18 mouse cellular contexts compared by ENCODE assay signal in genomic region chr11:83294133-83294532, GRCm38 (mm10). TPM values are rescaled to one million over a fixed set of nuclear protein-coding genes. Genes with fewer than 3 reads are reported as not detected.
DNase-seq lines count a peak whose midpoint lies in the region; ATAC-seq and TF ChIP-seq lines count a peak whose summit lies in the region.
"Had no signal": no experiment of that assay in that cellular context is flagged by ENCODE, and none has a peak within 500 bp of the region (broad histone marks: within the 10 kb centered on the region; RNA-seq: fewer than 3 reads in every experiment).

No protein-coding gene starts in this region.

- no peaks in the 10 kb centered on the region for H3K27me3 ChIP-seq in forebrain, embryonic 13.5 days
- no peaks in the 10 kb centered on the region for H3K27me3 ChIP-seq in forebrain, embryonic 12.5 days
- H3K27me3 ChIP-seq in hindbrain, embryonic 15.5 days: no peaks in the 10 kb centered on the region
- H3K27me3 ChIP-seq in hindbrain, embryonic 12.5 days: no peaks in the 10 kb centered on the region
- no peaks in the 10 kb centered on the region for H3K27me3 ChIP-seq in midbrain, embryonic 15.5 days (replicated peaks)
- no peaks in the 10 kb centered on the region for H3K27me3 ChIP-seq in midbrain, embryonic 16.5 days (ENCODE audit: control insufficient read depth, insufficient read depth, low read depth, low read length)
- H3K27me3 ChIP-seq in cerebellum, adult 2 months (ENCODE audit: control insufficient read depth, insufficient read depth, low read length): no peaks in the 10 kb centered on the region

- no peaks in the 10 kb centered on the region for H3K9me3 ChIP-seq in forebrain, embryonic 13.5 days (replicated peaks)
- no peaks in the 10 kb centered on the region for H3K9me3 ChIP-seq in forebrain, embryonic 12.5 days
- H3K9me3 ChIP-seq in hindbrain, embryonic 15.5 days: no peaks in the 10 kb centered on the region
- no peaks in the 10 kb centered on the region for H3K9me3 ChIP-seq in hindbrain, embryonic 12.5 days (replicated peaks)
- no peaks in the 10 kb centered on the region for H3K9me3 ChIP-seq in midbrain, embryonic 15.5 days
- no peaks in the 10 kb centered on the region for H3K9me3 ChIP-seq in midbrain, embryonic 16.5 days (replicated peaks; ENCODE audit: control insufficient read depth, low read length, poor library complexity, severe bottlenecking)
- H3K9me3 ChIP-seq: heart, embryonic 10.5 days had no signal

- peaks cover 45% of the 10 kb centered on the region for H3K4me1 ChIP-seq in forebrain, embryonic 13.5 days
- H3K4me1 ChIP-seq in forebrain, embryonic 12.5 days: peaks cover 37% of the 10 kb centered on the region
- peaks cover 58% of the 10 kb centered on the region for H3K4me1 ChIP-seq in hindbrain, embryonic 15.5 days (replicated peaks)
- peaks cover 33% of the 10 kb centered on the region for H3K4me1 ChIP-seq in hindbrain, embryonic 12.5 days
- peaks cover 52% of the 10 kb centered on the region for H3K4me1 ChIP-seq in midbrain, embryonic 15.5 days
- peaks cover 44% of the 10 kb centered on the region for H3K4me1 ChIP-seq in midbrain, embryonic 16.5 days (ENCODE audit: control insufficient read depth, insufficient read depth, low read length)
- H3K4me1 ChIP-seq in cerebellum, adult 2 months (ENCODE audit: control insufficient read depth, insufficient read depth, low read length): no peaks in the 10 kb centered on the region; the same call in 1 of the 2 replicates

- TF ChIP-seq POLR2A in cerebellum, adult 2 months (IDR thresholded peaks at IDR 0.05; ENCODE audit: borderline replicate concordance, insufficient read depth, low read length): no peak

- H3K36me3 ChIP-seq in forebrain, embryonic 13.5 days (ENCODE audit: poor library complexity, severe bottlenecking): peaks cover 18% of the 10 kb centered on the region
- peaks cover 26% of the 10 kb centered on the region for H3K36me3 ChIP-seq in forebrain, embryonic 12.5 days (replicated peaks)
- peaks cover 15% of the 10 kb centered on the region for H3K36me3 ChIP-seq in hindbrain, embryonic 15.5 days
- H3K36me3 ChIP-seq in hindbrain, embryonic 12.5 days: peaks cover 20% of the 10 kb centered on the region
- 0 out of 2 replicates have a peak, but pooled peaks cover 8% of the 10 kb centered on the region for H3K36me3 ChIP-seq in midbrain, embryonic 15.5 days (replicated peaks)
- no peaks in the 10 kb centered on the region; the same call in 1 of the 2 replicates for H3K36me3 ChIP-seq in midbrain, embryonic 16.5 days (ENCODE audit: control insufficient read depth, insufficient read depth, low read length)

- ATAC-seq in forebrain, embryonic 13.5 days: no peak
- no peak for ATAC-seq in forebrain, embryonic 12.5 days (ENCODE audit: low FRiP score)
- no peak for ATAC-seq in hindbrain, embryonic 15.5 days (ENCODE audit: low FRiP score, low read depth)
- no peak for ATAC-seq in hindbrain, embryonic 12.5 days (ENCODE audit: low FRiP score)
- ATAC-seq in midbrain, embryonic 15.5 days (replicated peaks): no peak
- no peak for ATAC-seq in midbrain, embryonic 16.5 days

- H3K4me3 ChIP-seq in forebrain, embryonic 13.5 days: 0 out of 2 replicates have a peak overlapping the region, but pooled peaks have one; percentile 15
- no peak overlapping the region for H3K4me3 ChIP-seq in forebrain, embryonic 12.5 days (replicated peaks)
- H3K4me3 ChIP-seq in hindbrain, embryonic 15.5 days: no peak overlapping the region
- no peak overlapping the region for H3K4me3 ChIP-seq in hindbrain, embryonic 12.5 days
- H3K4me3 ChIP-seq in midbrain, embryonic 15.5 days: no peak overlapping the region
- no peak overlapping the region for H3K4me3 ChIP-seq in midbrain, embryonic 16.5 days (ENCODE audit: low read depth, low read length)
- no peak overlapping the region for H3K4me3 ChIP-seq in cerebellum, adult 2 months (replicated peaks; ENCODE audit: insufficient read depth, low read depth, low read length)

- no peak overlapping the region for H3K27ac ChIP-seq in forebrain, embryonic 13.5 days
- no peak overlapping the region for H3K27ac ChIP-seq in forebrain, embryonic 12.5 days
- no peak overlapping the region for H3K27ac ChIP-seq in hindbrain, embryonic 15.5 days (replicated peaks)
- H3K27ac ChIP-seq in hindbrain, embryonic 12.5 days: no peak overlapping the region
- H3K27ac ChIP-seq in midbrain, embryonic 15.5 days: no peak overlapping the region
- no peak overlapping the region for H3K27ac ChIP-seq in midbrain, embryonic 16.5 days (ENCODE audit: low read length)
- H3K27ac ChIP-seq in cerebellum, adult 2 months (ENCODE audit: insufficient read depth, low read length): no peak overlapping the region
- H3K27ac ChIP-seq: heart, embryonic 10.5 days; stomach, postnatal 0 days had no signal

- no peak for DNase-seq in cerebellum, adult 2 months
- DNase-seq in ovary, postnatal 10 days (ENCODE audit: low spot score): no peak
- DNase-seq: cerebellum, adult 9-11 months; kidney, adult 9 months; kidney, postnatal 36 days; lung, adult 18-20 months; lung, postnatal 36 days; right cerebral cortex, postnatal 4 days had no signal

- H3K9ac ChIP-seq in forebrain, embryonic 13.5 days: no peak overlapping the region
- H3K9ac ChIP-seq in forebrain, embryonic 12.5 days: no peak overlapping the region
- no peak overlapping the region for H3K9ac ChIP-seq in hindbrain, embryonic 15.5 days
- no peak overlapping the region for H3K9ac ChIP-seq in hindbrain, embryonic 12.5 days
- no peak overlapping the region for H3K9ac ChIP-seq in midbrain, embryonic 15.5 days
- no peak overlapping the region for H3K9ac ChIP-seq in midbrain, embryonic 16.5 days (ENCODE audit: low read depth, low read length)

- 81% methylated on average over 2 of the region's 2 CpGs for WGBS in forebrain, embryonic 13.5 days
- WGBS in forebrain, embryonic 12.5 days: 85% methylated on average over 2 of the region's 2 CpGs
- 94% methylated on average over 2 of the region's 2 CpGs for WGBS in hindbrain, embryonic 15.5 days
- 84% methylated on average over 2 of the region's 2 CpGs for WGBS in hindbrain, embryonic 12.5 days
- WGBS in midbrain, embryonic 15.5 days: 92% methylated on average over 2 of the region's 2 CpGs
- 82% methylated on average over 2 of the region's 2 CpGs for WGBS in midbrain, embryonic 16.5 days
- WGBS in cerebellum, adult 2 months: 91% methylated on average over 2 of the region's 2 CpGs

- H3K4me2 ChIP-seq in forebrain, embryonic 13.5 days: peak overlapping the region; percentile 91
- no peak overlapping the region for H3K4me2 ChIP-seq in forebrain, embryonic 12.5 days
- H3K4me2 ChIP-seq in hindbrain, embryonic 15.5 days: peak overlapping the region; percentile 68; the same call in 1 of the 2 replicates
- H3K4me2 ChIP-seq in hindbrain, embryonic 12.5 days (replicated peaks): no peak overlapping the region
- H3K4me2 ChIP-seq in midbrain, embryonic 15.5 days: 0 out of 2 replicates have a peak overlapping the region, but pooled peaks have one; percentile 80
- H3K4me2 ChIP-seq in midbrain, embryonic 16.5 days (ENCODE audit: low read length): no peak overlapping the region

- no peak for TF ChIP-seq CTCF in cerebellum, adult 2 months (IDR thresholded peaks at IDR 0.05; ENCODE audit: borderline replicate concordance, insufficient read depth, low read depth, low read length)

RNA-seq across cellular contexts. Expression of gene Ap2b1, which starts 4.7 kb away (rescaled TPM):
- polyA plus RNA-seq in forebrain, embryonic 13.5 days (2015; fragmentation: Nextera tagmentation; extraction: Ambion mirVana): 82.2 and 85.4 TPM in 2 replicates
- polyA plus RNA-seq in forebrain, embryonic 12.5 days (2016; fragmentation: Nextera tagmentation; extraction: Ambion mirVana): 95.7 and 110 TPM in 2 replicates
- polyA plus RNA-seq in hindbrain, embryonic 15.5 days (2015; fragmentation: Nextera tagmentation; extraction: Ambion mirVana): 111 and 117 TPM in 2 replicates
- 113 and 128 TPM in 2 replicates for polyA plus RNA-seq in hindbrain, embryonic 12.5 days (2016; fragmentation: Nextera tagmentation; extraction: Ambion mirVana)
- 118 and 127 TPM in 2 replicates for polyA plus RNA-seq in midbrain, embryonic 15.5 days (2015; fragmentation: Nextera tagmentation; extraction: Ambion mirVana)
- 135 and 137 TPM in 2 replicates for polyA plus RNA-seq in midbrain, embryonic 16.5 days (2015; fragmentation: Nextera tagmentation; extraction: Ambion mirVana)
- 116 and 117 TPM in 2 replicates for polyA plus RNA-seq in cerebellum, adult 2 months (2012; rRNA removed)

RNA-seq across cellular contexts. Expression of gene Slfn14, which starts 7.6 kb away (rescaled TPM):
- 0.04 and 0.14 TPM in 2 replicates for polyA plus RNA-seq in forebrain, embryonic 13.5 days (2015; fragmentation: Nextera tagmentation; extraction: Ambion mirVana)
- polyA plus RNA-seq in forebrain, embryonic 12.5 days (2016; fragmentation: Nextera tagmentation; extraction: Ambion mirVana): 0.73 and 0.84 TPM in 2 replicates
- 0.07 and 0.09 TPM in 2 replicates for polyA plus RNA-seq in hindbrain, embryonic 15.5 days (2015; fragmentation: Nextera tagmentation; extraction: Ambion mirVana)
- 0.87 and 1.1 TPM in 2 replicates for polyA plus RNA-seq in hindbrain, embryonic 12.5 days (2016; fragmentation: Nextera tagmentation; extraction: Ambion mirVana)
- polyA plus RNA-seq in midbrain, embryonic 15.5 days (2015; fragmentation: Nextera tagmentation; extraction: Ambion mirVana): 0.08 TPM in 1 of 2 replicates, not detected in the other
- polyA plus RNA-seq in midbrain, embryonic 16.5 days (2015; fragmentation: Nextera tagmentation; extraction: Ambion mirVana): not detected in 2 replicates
- 0.03 TPM in 1 of 2 replicates, not detected in the other for polyA plus RNA-seq in cerebellum, adult 2 months (2012; rRNA removed)
- polyA plus RNA-seq: thymus, postnatal 0 days; urinary bladder, adult 2 months had no signal

RNA-seq across cellular contexts. Expression of gene Pex12, which starts 8.3 kb away (rescaled TPM):
- 17.7 and 18.2 TPM in 2 replicates for polyA plus RNA-seq in forebrain, embryonic 13.5 days (2015; fragmentation: Nextera tagmentation; extraction: Ambion mirVana)
- 15.4 and 18.5 TPM in 2 replicates for polyA plus RNA-seq in forebrain, embryonic 12.5 days (2016; fragmentation: Nextera tagmentation; extraction: Ambion mirVana)
- 15.6 and 15.9 TPM in 2 replicates for polyA plus RNA-seq in hindbrain, embryonic 15.5 days (2015; fragmentation: Nextera tagmentation; extraction: Ambion mirVana)
- 16.4 and 19.8 TPM in 2 replicates for polyA plus RNA-seq in hindbrain, embryonic 12.5 days (2016; fragmentation: Nextera tagmentation; extraction: Ambion mirVana)
- polyA plus RNA-seq in midbrain, embryonic 15.5 days (2015; fragmentation: Nextera tagmentation; extraction: Ambion mirVana): 18.4 and 18.6 TPM in 2 replicates
- 16.1 and 16.2 TPM in 2 replicates for polyA plus RNA-seq in midbrain, embryonic 16.5 days (2015; fragmentation: Nextera tagmentation; extraction: Ambion mirVana)
- polyA plus RNA-seq in cerebellum, adult 2 months (2012; rRNA removed): 8.6 and 9.8 TPM in 2 replicates

Comparison
In these comparisons a context has a peak if more than half of its experiments do, and no peak if none do; other contexts are left out.
1. H3K4me2 ChIP-seq: peak in forebrain, embryonic 13.5 days (single experiment), hindbrain, embryonic 15.5 days (single experiment) and midbrain, embryonic 15.5 days (single experiment); none in forebrain, embryonic 12.5 days (single experiment), hindbrain, embryonic 12.5 days (single experiment) and midbrain, embryonic 16.5 days (single experiment).